Mouse (Mus musculus): ENCODE data around the gene Inpp1. TPM values are rescaled to one million over a fixed set of nuclear protein-coding genes. Genes with fewer than 3 reads are reported as not detected.

Gene Inpp1
- total RNA-seq, 2 experiments from 2014 or later, result 20.5 to 22.3 TPM

GRCm38 (mm10) chr1:52787254-52787653 is 30.2 kb downstream of the Inpp1 start:
- DNase-seq, result no peak

- DNase-seq, result peak; percentile 22
Measured at GRCm38 (mm10) chr1:52765176-52766111, 52.0 kb downstream of the Inpp1 start.

GRCm38 (mm10) chr1:52763894-52764809 is 53.3 kb downstream of the Inpp1 start:
- DNase-seq, result no peak

GRCm38 (mm10) chr1:52758174-52758573 is 59.3 kb downstream of the Inpp1 start:
- no peak for DNase-seq

- no peak for DNase-seq
Measured at GRCm38 (mm10) chr1:52754331-52754730, 63.2 kb downstream of the Inpp1 start.

- DNase-seq, result no peak
Measured at GRCm38 (mm10) chr1:52753828-52754227, 63.7 kb downstream of the Inpp1 start.

GRCm38 (mm10) chr1:52752706-52753105 is 64.8 kb downstream of the Inpp1 start:
- peak; percentile 30 for DNase-seq

- no peak for DNase-seq
Measured at GRCm38 (mm10) chr1:52751634-52752033, 65.9 kb downstream of the Inpp1 start.

GRCm38 (mm10) chr1:52749978-52750377 is 67.5 kb downstream of the Inpp1 start:
- DNase-seq, result no peak

- peak; percentile 78 for DNase-seq
Measured at GRCm38 (mm10) chr1:52748260-52748659, 69.2 kb downstream of the Inpp1 start.

- no peak for DNase-seq
Measured at GRCm38 (mm10) chr1:52742567-52742966, 74.9 kb downstream of the Inpp1 start.

Other genes starting within 250 kb of the Inpp1 start
- gene Nemp2, start 187.0 kb downstream of the Inpp1 start, total RNA-seq (2021), result 1 to 10 TPM; 4.6 to 4.9 TPM
- gene Mfsd6, start 90.2 kb downstream of the Inpp1 start, total RNA-seq (2021), result 10 to 100 TPM; 14.3 to 15.2 TPM
- gene Hibch, start 27.2 kb upstream of the Inpp1 start, total RNA-seq (2021), result 10 to 100 TPM; 45.3 to 47.2 TPM
- gene 1700019D03Rik, start 202.5 kb upstream of the Inpp1 start, total RNA-seq (2021), result under 1 TPM; 0.45 to 0.86 TPM
- under 1 TPM; 0.21 to 0.54 TPM for gene Mstn, start 244.0 kb upstream of the Inpp1 start, total RNA-seq (2021)